Mouse (Mus musculus): Measurements from ENCODE around the gene Pibf1.

The Pibf1 gene

GRCm38 (mm10) chr14:99274056-99274455 is 174.8 kb downstream of the Pibf1 start:
- DNase-seq: no peak

- no peak for DNase-seq
Measured at GRCm38 (mm10) chr14:99275827-99276226, 176.6 kb downstream of the Pibf1 start.

- no peak for DNase-seq
Measured at GRCm38 (mm10) chr14:99278312-99278711, 179.1 kb downstream of the Pibf1 start.

DNA sequence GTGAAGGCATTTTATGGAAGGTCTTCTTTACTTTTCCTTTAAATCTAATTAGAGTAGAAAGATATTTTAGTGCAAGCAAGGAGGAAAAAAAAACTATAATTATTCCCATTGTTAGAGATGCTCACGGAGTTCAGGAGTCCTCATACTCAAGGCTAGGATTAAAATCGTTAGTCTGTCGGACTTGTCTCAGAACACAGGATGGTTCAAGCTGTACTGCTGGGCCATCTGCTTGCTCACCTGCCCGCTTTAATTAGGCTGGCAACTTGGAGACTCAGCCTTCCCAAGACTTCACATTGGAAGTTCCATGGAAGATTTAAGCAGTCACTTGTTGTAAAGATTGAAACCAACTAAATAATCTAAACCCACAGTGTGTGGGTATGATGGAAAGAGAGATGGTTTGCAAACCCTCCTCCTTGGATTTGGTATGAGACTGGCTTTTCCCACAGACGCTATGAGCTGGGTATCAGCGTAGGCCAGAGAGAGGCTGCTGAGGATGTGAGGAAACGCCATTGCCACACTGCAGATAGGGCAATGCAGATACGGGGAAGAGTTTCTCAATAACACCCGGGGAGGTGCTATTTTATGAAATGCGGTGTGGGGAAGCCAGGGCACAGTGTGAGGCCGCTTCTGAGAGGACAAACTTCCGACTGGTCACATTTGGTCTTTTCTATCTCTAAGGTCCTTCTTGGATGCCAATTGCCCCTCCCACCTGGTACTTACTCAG is 179.7 kb downstream of the Pibf1 start:
- DNase-seq: no peak

- no peak for DNase-seq
Measured at GRCm38 (mm10) chr14:99280399-99280798, 181.2 kb downstream of the Pibf1 start.

DNA sequence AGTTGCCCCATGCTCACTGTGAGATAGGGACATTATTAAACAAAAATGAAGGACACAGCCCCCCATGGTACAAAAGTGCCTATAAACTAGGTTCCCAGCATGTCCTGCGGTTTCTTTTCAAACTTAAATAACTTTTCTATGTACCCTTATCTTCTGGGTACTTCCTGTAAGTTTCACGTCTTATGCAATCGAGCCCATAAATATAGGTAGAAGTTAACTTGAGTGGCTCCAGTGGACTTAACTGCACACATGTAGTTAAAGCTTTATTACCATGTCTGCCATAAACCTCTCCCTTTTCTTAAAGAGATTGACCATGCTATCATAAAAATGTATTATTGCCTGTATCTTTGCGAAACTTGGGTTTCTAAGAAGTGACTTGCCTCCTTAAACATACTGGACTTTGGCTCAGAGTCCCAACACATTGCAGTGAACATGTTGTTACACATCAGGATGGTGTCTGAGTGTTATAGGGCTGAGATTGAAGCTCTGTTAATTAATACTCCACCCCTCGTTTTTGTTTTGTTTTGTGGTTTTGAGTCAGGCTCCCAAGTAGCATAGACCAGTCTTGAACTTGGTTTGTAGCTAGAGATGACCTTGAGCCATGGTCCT is 181.7 kb downstream of the Pibf1 start:
- no peak for DNase-seq

GRCm38 (mm10) chr14:99285486-99285885 is 186.3 kb downstream of the Pibf1 start:
- DNase-seq: no peak

DNA sequence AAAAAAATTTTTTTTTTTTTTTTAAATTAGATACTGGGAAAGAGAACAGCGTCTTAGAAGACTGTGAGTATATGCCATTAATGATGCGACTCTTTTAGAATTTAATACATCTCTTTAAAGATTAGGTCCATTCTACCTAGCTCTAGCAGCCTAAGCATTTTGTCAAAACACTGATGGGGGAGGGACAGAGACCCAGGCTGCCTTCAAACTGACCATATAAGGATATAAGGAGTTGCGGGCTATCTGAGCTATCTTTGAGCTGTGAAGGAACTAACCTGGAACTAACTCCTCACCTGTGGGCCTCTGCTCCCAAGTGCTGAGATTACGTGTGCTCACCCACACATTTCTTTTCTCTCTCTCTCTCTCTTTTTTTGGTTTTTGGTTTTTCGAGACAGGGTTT is 193.0 kb downstream of the Pibf1 start:
- DNase-seq: no peak

DNA sequence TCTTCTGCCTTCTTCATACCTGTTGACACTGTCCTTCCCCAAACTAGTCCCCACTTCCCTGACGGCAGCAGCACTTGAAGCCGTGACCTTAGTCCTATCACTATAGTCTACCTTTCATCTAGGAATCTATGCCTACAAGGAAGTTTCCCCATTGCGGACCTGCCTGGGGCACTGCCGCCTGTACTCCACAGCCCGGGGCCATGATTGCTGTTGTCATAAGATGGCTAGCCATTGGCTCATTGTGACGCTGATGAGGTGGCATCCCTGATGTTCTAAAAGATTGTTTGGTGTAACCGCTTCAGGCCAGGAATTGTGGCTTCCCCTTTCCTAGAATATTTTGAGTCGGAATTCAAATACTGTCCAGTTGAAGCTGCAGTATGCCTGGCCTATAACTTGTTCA is 195.2 kb downstream of the Pibf1 start:
- no peak for DNase-seq

- no peak for DNase-seq
Measured at GRCm38 (mm10) chr14:99295606-99296341, 196.6 kb downstream of the Pibf1 start.

DNA sequence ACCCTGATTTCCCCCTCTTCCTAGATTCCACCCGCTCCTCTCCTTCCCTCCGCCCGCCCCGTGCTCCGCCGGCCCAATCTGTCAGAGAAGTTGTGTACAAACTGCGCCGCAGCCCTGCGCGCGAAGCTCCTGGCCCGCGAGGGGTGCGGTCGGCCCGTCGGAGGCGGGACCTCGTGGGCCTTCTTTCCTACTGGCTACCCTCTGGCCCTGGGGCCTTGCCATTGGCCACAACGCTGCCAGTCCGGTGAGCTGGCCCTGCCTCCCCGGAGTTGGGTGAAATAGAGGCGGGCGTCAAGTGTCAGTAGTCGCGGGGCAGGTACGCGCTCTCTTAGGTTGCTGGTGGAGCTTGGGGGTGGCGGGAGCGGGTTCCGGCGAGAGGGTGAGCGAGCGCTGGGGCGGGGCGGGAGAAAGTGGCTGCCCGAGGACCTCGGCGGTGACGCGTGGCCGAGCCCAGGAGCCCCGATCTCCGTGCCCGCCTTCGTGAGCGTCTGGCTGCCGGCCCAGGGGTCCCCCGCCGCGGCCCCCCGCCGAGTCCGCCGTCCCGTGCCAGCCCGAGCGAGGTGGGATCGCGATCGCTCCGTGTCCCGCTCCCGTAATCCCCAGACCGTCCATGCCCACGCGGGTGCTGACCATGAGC is 199.3 kb downstream of the Pibf1 start, which contains the start of gene Klf5:
Gene Klf5 (plus strand): TSS at position 307 of the 637 bp plus-strand sequence.
- DNase-seq: peak; percentile 94

GRCm38 (mm10) chr14:99299022-99299481 is 199.8 kb downstream of the Pibf1 start:
- DNase-seq: peak; percentile 61

GRCm38 (mm10) chr14:99299701-99300191 is 200.5 kb downstream of the Pibf1 start:
- peak; percentile 6 for DNase-seq

DNA sequence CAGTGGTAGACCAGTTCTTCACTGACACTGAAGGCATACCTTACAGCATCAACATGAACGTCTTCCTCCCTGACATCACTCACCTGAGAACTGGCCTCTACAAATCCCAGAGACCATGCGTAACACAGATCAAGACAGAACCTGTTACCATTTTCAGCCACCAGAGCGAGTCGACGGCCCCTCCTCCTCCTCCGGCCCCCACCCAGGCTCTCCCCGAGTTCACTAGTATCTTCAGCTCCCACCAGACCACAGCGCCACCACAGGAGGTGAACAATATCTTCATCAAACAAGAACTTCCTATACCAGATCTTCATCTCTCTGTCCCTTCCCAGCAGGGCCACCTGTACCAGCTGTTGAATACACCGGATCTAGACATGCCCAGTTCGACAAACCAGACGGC is 202.2 kb downstream of the Pibf1 start:
- no peak for DNase-seq
